Mouse (Mus musculus): Measurements from ENCODE around the gene Zfp651.

GRCm38 (mm10) chr9:121807947-121808346 is 48.8 kb downstream of the Zfp651 start:
- TF ChIP-seq ZNF384 (IDR thresholded peaks at IDR 0.05; ENCODE audit: low read depth, low read length) (no peak), ZC3H11A (IDR thresholded peaks at IDR 0.05; ENCODE audit: borderline replicate concordance, low read depth, low read length) (no peak)
